Mouse (Mus musculus): ENCODE data around the gene Rarres2.

DNA sequence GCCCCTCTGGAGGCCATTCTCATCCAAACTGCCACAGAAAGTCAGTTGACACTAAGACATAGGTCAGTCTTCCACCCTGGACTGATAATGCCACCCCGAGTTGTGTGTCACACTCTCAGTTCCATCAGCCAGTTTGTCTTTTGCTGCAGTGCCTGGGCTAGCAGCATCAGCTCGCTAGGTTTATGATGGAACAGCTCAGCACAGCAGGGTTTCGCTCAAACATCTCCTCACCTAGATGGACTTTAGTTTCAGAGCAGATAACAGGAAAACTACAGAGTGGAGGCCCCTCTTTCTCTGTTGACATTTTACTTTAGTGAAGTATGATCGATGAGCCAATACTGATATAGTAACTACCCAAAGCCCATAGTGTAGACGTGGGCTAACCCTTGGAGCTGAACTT is 42.2 kb upstream of the Rarres2 start:
- no peak for TF ChIP-seq CTCF (IDR thresholded peaks at IDR 0.05; ENCODE audit: insufficient read depth, low read length)
- TF ChIP-seq POLR2A (IDR thresholded peaks at IDR 0.05; ENCODE audit: borderline replicate concordance, extremely low read depth, low read depth, low read length), result no peak
